Mouse (Mus musculus): ENCODE data around the gene Rnf145. TPM values are rescaled to one million over a fixed set of nuclear protein-coding genes. Genes with fewer than 3 reads are reported as not detected.

The Rnf145 gene
- polyA plus RNA-seq, 1 experiment from 2014 or later = 22.8 TPM

DNA sequence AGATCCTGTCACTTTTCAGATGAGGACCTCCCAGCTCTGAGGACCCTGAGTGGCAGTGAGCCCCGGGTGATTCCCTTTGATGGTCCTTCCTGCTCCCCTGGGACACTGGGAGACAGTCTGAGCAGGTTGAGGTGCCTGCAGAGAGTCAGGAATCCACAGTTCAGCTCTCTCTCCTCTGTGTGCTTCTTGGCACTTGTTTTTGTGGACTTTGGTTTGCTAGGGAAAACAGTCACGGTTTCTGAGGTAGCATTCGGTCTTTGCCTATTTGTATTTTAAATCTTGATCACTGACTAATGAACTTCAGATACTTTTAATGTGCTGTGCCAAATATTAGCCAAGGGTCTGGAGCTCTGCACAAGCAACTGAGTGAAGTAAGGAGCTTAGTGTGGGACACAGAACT, 54.6 kb downstream of the Rnf145 start:
- H3K9me3 ChIP-seq (ENCODE audit: control insufficient read depth) = no peaks in the 10 kb centered on the region
- no peaks in the 10 kb centered on the region for H3K36me3 ChIP-seq (ENCODE audit: control insufficient read depth, insufficient read depth)
- H3K27me3 ChIP-seq (replicated peaks; ENCODE audit: control insufficient read depth, insufficient read depth, low read length) = no peaks in the 10 kb centered on the region
- no peak overlapping the region for H3K27ac ChIP-seq (ENCODE audit: low read depth, low read length)
- H3K4me2 ChIP-seq (replicated peaks; ENCODE audit: low read depth) = no peak overlapping the region
- WGBS = 73% methylated on average over 3 of the region's 3 CpGs
- no peaks in the 10 kb centered on the region for H3K4me1 ChIP-seq (replicated peaks; ENCODE audit: control insufficient read depth, insufficient read depth, low read length)
- no peak for TF ChIP-seq CTCF (IDR thresholded peaks at IDR 0.05; ENCODE audit: low read depth)
- H3K9ac ChIP-seq (ENCODE audit: low read depth, low read length) = no peak overlapping the region
- H3K4me3 ChIP-seq (ENCODE audit: low read depth, low read length) = no peak overlapping the region
- ATAC-seq = no peak

DNA sequence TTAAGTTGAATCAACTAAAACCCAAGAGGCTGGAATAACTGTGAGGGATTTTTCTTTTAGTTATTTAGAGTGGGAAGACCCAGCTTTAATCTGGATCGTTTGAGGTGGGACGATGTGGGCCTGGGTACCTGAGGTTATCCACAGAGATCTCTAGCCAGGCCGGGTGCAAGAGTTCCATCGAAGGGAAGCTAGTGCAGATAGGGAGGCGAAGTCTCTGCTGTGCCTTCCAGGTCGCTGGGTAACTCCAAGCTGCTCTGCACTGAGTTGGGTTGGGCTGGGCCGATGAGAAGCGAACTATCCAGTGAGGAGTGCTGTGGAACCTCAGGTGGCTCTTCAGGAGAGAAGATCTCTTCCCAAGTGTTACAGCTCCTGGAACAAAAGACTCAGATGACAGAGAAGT, 55.6 kb downstream of the Rnf145 start:
- ATAC-seq = no peak
- WGBS = 91% methylated on average over 8 of the region's 8 CpGs
- H3K27me3 ChIP-seq (replicated peaks; ENCODE audit: control insufficient read depth, insufficient read depth, low read length) = no peaks in the 10 kb centered on the region
- no peak overlapping the region for H3K9ac ChIP-seq (ENCODE audit: low read depth, low read length)
- no peaks in the 10 kb centered on the region for H3K9me3 ChIP-seq (ENCODE audit: control insufficient read depth)
- H3K36me3 ChIP-seq (ENCODE audit: control insufficient read depth, insufficient read depth) = no peaks in the 10 kb centered on the region
- no peaks in the 10 kb centered on the region for H3K4me1 ChIP-seq (replicated peaks; ENCODE audit: control insufficient read depth, insufficient read depth, low read length)
- H3K4me3 ChIP-seq (ENCODE audit: low read depth, low read length) = no peak overlapping the region
- no peak overlapping the region for H3K27ac ChIP-seq (ENCODE audit: low read depth, low read length)
- no peak for TF ChIP-seq CTCF (IDR thresholded peaks at IDR 0.05; ENCODE audit: low read depth)
- no peak overlapping the region for H3K4me2 ChIP-seq (replicated peaks; ENCODE audit: low read depth)

DNA sequence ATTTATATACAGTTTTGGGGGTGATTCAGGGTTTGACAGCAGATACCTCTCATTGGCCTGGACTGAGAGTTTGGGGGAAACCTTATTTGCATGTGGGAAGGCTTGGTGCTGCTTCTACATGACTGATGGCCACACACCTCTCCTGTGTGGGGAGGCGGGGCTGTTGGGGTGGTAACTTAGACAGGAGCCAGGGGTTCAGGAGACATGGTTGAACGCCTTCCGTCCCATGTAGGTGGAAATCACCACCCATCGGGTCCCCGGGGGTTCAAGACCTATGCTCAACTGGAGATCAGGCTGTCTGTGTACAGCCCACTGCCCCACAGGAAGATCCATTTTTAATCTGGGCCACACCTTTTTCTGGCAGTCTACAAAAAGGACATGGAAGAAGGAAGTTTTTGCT, 56.1 kb downstream of the Rnf145 start:
- Histone ChIP-seq H3K9me3 (ENCODE audit: control insufficient read depth) (no peaks in the 10 kb centered on the region), H3K4me3 (ENCODE audit: low read depth, low read length) (no peak overlapping the region), H3K27ac (ENCODE audit: low read depth, low read length) (no peak overlapping the region), H3K9ac (ENCODE audit: low read depth, low read length) (no peak overlapping the region), H3K36me3 (ENCODE audit: control insufficient read depth, insufficient read depth) (no peaks in the 10 kb centered on the region), H3K27me3 (replicated peaks; ENCODE audit: control insufficient read depth, insufficient read depth, low read length) (no peaks in the 10 kb centered on the region), H3K4me1 (replicated peaks; ENCODE audit: control insufficient read depth, insufficient read depth, low read length) (no peaks in the 10 kb centered on the region), H3K4me2 (replicated peaks; ENCODE audit: low read depth) (no peak overlapping the region)
- no peak for TF ChIP-seq CTCF (IDR thresholded peaks at IDR 0.05; ENCODE audit: low read depth)
- 94% methylated on average over 5 of the region's 5 CpGs for WGBS
- no peak for ATAC-seq

DNA sequence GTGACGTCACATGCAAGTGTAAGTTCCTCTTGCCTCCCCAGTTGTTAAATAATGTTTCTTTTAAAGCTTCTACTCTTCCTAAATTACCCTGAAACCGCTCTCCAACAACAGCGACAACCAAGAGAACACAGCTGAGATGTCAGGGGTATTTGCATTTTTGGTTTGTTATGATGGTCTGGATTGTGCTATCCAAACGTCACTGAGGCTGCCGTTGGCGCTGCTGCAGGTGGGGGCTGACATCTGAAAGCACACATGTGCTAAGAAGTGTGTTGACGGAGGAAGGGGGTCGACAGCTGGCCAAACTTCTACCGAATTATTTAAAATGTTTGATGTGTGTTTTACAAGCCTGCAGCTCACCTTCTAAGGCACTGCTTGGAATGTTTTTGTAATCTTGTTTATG, 59.1 kb downstream of the Rnf145 start:
- Histone ChIP-seq H3K4me3 (ENCODE audit: low read depth, low read length) (no peak overlapping the region), H3K4me2 (replicated peaks; ENCODE audit: low read depth) (no peak overlapping the region), H3K36me3 (ENCODE audit: control insufficient read depth, insufficient read depth) (no peaks in the 10 kb centered on the region), H3K27ac (ENCODE audit: low read depth, low read length) (no peak overlapping the region), H3K9me3 (ENCODE audit: control insufficient read depth) (no peaks in the 10 kb centered on the region), H3K9ac (ENCODE audit: low read depth, low read length) (no peak overlapping the region), H3K27me3 (replicated peaks; ENCODE audit: control insufficient read depth, insufficient read depth, low read length) (no peaks in the 10 kb centered on the region), H3K4me1 (replicated peaks; ENCODE audit: control insufficient read depth, insufficient read depth, low read length) (no peaks in the 10 kb centered on the region)
- 67% methylated on average over 9 of the region's 9 CpGs for WGBS
- no peak for TF ChIP-seq CTCF (IDR thresholded peaks at IDR 0.05; ENCODE audit: low read depth)
- ATAC-seq = no peak

DNA sequence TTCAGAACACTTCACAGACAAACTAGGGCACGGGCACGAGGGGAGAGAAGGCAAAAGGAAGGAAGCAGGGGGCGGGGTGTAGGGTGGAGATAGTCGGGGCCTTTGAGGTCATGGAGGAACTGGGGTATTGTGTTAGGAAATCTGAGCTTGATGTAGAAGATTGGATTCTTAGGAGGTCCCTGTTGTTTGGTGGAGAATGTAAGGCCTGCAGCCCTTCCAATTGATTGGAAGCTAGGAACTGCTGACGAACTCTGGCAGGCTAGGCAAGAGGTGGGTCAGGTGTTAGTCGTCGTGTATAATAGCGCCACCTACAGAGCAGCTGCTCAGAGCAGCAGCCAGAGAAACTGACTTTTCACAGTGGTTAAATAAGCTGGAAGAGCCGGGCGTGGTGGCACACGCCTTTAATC, 62.5 kb downstream of the Rnf145 start:
- no peak overlapping the region for H3K4me3 ChIP-seq (ENCODE audit: low read depth, low read length)
- TF ChIP-seq CTCF (IDR thresholded peaks at IDR 0.05; ENCODE audit: low read depth) = peak; percentile 72
- ATAC-seq = no peak; the same call in 1 of the 2 replicates

DNA sequence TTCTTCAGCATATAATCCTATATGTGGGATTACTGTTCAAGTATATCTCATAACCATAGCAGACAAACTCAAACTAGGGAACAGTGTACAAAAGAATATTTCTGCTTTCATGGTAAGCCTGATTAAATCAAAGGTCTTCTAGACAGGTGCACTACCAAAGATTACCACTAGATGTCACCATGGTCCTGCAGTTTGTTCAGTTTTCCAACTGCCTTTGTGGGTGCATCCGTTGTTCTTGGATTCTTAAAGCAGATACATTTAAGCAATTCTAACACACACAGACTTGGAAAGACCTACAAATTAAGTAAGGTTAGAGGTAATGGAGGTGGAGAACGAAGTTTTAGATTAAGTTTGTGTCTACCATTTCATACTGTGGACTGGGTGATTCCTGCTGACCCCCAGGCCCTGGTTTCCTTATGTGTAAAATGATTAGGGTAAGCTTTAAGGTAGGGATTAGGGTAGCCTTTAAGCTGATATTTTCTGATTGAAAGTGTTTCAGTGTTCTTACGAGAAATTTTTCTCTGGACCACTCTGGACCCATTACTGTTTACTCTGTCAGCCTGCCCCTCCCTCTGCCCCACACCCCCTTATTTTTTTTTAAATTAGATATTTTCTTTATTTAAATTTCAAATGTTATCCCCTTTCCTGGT, 67.4 kb downstream of the Rnf145 start:
- no peaks in the 10 kb centered on the region for H3K9me3 ChIP-seq (ENCODE audit: control insufficient read depth)
- no peak overlapping the region for H3K4me3 ChIP-seq (ENCODE audit: low read depth, low read length)
- TF ChIP-seq CTCF (IDR thresholded peaks at IDR 0.05; ENCODE audit: low read depth) = peak; percentile 92
- no peaks in the 10 kb centered on the region for H3K36me3 ChIP-seq (ENCODE audit: control insufficient read depth, insufficient read depth)
- no peaks in the 10 kb centered on the region for H3K27me3 ChIP-seq (replicated peaks; ENCODE audit: control insufficient read depth, insufficient read depth, low read length)
- no peak overlapping the region for H3K27ac ChIP-seq (ENCODE audit: low read depth, low read length)
- no peak overlapping the region for H3K4me2 ChIP-seq (replicated peaks; ENCODE audit: low read depth)
- WGBS = 10% methylated on average over 3 of the region's 3 CpGs
- no peak for ATAC-seq
- H3K4me1 ChIP-seq (replicated peaks; ENCODE audit: control insufficient read depth, insufficient read depth, low read length) = no peaks in the 10 kb centered on the region
- H3K9ac ChIP-seq (ENCODE audit: low read depth, low read length) = no peak overlapping the region

More for the DNA sequence above, 62.5 kb downstream of the Rnf145 start:
- H3K36me3 ChIP-seq (ENCODE audit: control insufficient read depth, insufficient read depth) = no peaks in the 10 kb centered on the region
- no peaks in the 10 kb centered on the region for H3K4me1 ChIP-seq (replicated peaks; ENCODE audit: control insufficient read depth, insufficient read depth, low read length)
- H3K9ac ChIP-seq (ENCODE audit: low read depth, low read length) = no peak overlapping the region
- peak overlapping the region; percentile 44 for H3K4me2 ChIP-seq (replicated peaks; ENCODE audit: low read depth)
- H3K27me3 ChIP-seq (replicated peaks; ENCODE audit: control insufficient read depth, insufficient read depth, low read length) = no peaks in the 10 kb centered on the region
- H3K9me3 ChIP-seq (ENCODE audit: control insufficient read depth) = no peaks in the 10 kb centered on the region
- WGBS = 27% methylated on average over 11 of the region's 11 CpGs
- H3K27ac ChIP-seq (ENCODE audit: low read depth, low read length) = no peak overlapping the region

DNA sequence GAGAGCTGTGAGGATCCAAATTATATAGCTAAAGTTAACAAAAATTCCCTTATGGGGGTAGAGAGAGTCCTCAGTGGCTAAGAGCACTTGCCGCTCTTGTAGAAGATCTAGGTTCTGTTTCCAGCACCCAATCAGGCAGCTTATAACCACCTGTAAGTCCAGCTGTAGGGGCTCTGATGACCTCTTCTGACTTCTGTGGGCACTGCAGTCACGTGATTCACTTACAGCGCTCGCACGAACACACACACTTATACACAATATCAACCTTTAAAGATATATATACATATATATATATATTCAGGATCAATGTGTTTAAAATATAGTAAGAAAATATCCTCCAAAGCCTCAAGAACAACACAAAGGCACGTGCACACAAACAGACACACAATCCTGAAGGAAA, 74.3 kb downstream of the Rnf145 start:
- no peaks in the 10 kb centered on the region for H3K9me3 ChIP-seq (ENCODE audit: control insufficient read depth)
- no peak overlapping the region for H3K4me2 ChIP-seq (replicated peaks; ENCODE audit: low read depth)
- no peaks in the 10 kb centered on the region for H3K4me1 ChIP-seq (replicated peaks; ENCODE audit: control insufficient read depth, insufficient read depth, low read length)
- H3K27ac ChIP-seq (ENCODE audit: low read depth, low read length) = no peak overlapping the region
- H3K9ac ChIP-seq (ENCODE audit: low read depth, low read length) = no peak overlapping the region
- no peak for TF ChIP-seq CTCF (IDR thresholded peaks at IDR 0.05; ENCODE audit: low read depth)
- H3K4me3 ChIP-seq (ENCODE audit: low read depth, low read length) = no peak overlapping the region
- no peaks in the 10 kb centered on the region for H3K27me3 ChIP-seq (replicated peaks; ENCODE audit: control insufficient read depth, insufficient read depth, low read length)
- no peaks in the 10 kb centered on the region for H3K36me3 ChIP-seq (ENCODE audit: control insufficient read depth, insufficient read depth)
- WGBS = 92% methylated on average over 6 of the region's 6 CpGs
- ATAC-seq = no peak
